Mouse (Mus musculus) heart, adult 2 months (tissue): Measurements from ENCODE around the gene Catsperz. TPM values are rescaled to one million over a fixed set of nuclear protein-coding genes. Genes with fewer than 3 reads are reported as not detected.
A peak's percentile ranks its signal among the peaks of the same experiment; 100 is the strongest.

Experiments used
- DNase-seq, 2 experiments: peaks; one replicate each; pipeline ENCODE4 v3.0.0; 2021
- H3K27ac ChIP-seq: fragments of 200-600 bp; 2 replicates; pipeline ENCODE4 v1.8.1; 2022
- H3K27me3 ChIP-seq: fragments of 200-500 bp; 2 replicates; pipeline ENCODE4 v1.6.1; 2012; ENCODE audit warnings: mild to moderate bottlenecking, low read length, inconsistent platforms, mixed read lengths; ENCODE audit not compliant: control insufficient read depth, insufficient read depth
- H3K36me3 ChIP-seq: fragments of 200-500 bp; 2 replicates; pipeline ENCODE4 v1.6.1; 2012; ENCODE audit warnings: low read length, inconsistent platforms; ENCODE audit not compliant: control insufficient read depth, insufficient read depth
- H3K4me1 ChIP-seq: fragments of 200-500 bp; 2 replicates; pipeline ENCODE4 v1.6.1; 2011; ENCODE audit warnings: low read length; ENCODE audit not compliant: control insufficient read depth, insufficient read depth
- H3K4me3 ChIP-seq: fragments of 200-600 bp; 2 replicates; pipeline ENCODE4 v1.8.1; 2022
- H3K79me2 ChIP-seq: fragments of 200-500 bp; replicated peaks from 2 replicates; pipeline ENCODE4 v1.6.1; 2012; ENCODE audit warnings: mild to moderate bottlenecking, inconsistent platforms, low read length, moderate library complexity, mixed read lengths; ENCODE audit not compliant: control insufficient read depth, insufficient read depth
- H3K9ac ChIP-seq: fragments of 200-500 bp; 2 replicates; pipeline ENCODE4 v1.6.1; 2012; ENCODE audit warnings: low read depth, mild to moderate bottlenecking, control low read depth, inconsistent platforms, low read length, mixed read lengths
- CTCF ChIP-seq: fragments of 200-600 bp; IDR thresholded peaks from 2 replicates; pipeline ENCODE4 v1.8.1; 2022; ENCODE audit warnings: antibody characterized with exemption, mild to moderate bottlenecking, moderate library complexity
- EP300 ChIP-seq: fragments of 200-500 bp; IDR thresholded peaks from 2 replicates; pipeline ENCODE4 v1.6.1; 2011; ENCODE audit warnings: low read depth, low read length, control low read depth; ENCODE audit not compliant: insufficient read depth
- POLR2A ChIP-seq: fragments of 200-500 bp; IDR thresholded peaks from 2 replicates; pipeline ENCODE4 v1.6.1; 2011; ENCODE audit warnings: mild to moderate bottlenecking, low read depth, low read length, control low read depth; ENCODE audit not compliant: insufficient read depth
- WGBS: fragments of 180-500 bp; shearing (Covaris S2); methylation state at CpG from one replicate; pipeline ENCODE4 v1.1.7; 2018; 5-methylcytosine and 5-hydroxymethylcytosine counted together
- intact Hi-C: fragments of 180-260 bp; cut with DNase I; formaldehyde crosslinking; loops from one replicate; pipeline ENCODE4 v1.15.1; 2025
- polyA plus RNA-seq: library from polyadenylated mRNA; depleted of rRNA; stranded (reverse); fragments of >200 nt; gene quantifications from 2 replicates; pipeline ENCODE4 v1.2.3, GENCODE M21; 2012
- total RNA-seq, 2 experiments: library from RNA; stranded (reverse); gene quantifications; 2 replicates each; pipeline ENCODE4 v1.2.3; 2021

Catsperz gene
- total and polyA plus RNA-seq, 3 experiments, result 0.23 TPM; not detected in 2

DNA sequence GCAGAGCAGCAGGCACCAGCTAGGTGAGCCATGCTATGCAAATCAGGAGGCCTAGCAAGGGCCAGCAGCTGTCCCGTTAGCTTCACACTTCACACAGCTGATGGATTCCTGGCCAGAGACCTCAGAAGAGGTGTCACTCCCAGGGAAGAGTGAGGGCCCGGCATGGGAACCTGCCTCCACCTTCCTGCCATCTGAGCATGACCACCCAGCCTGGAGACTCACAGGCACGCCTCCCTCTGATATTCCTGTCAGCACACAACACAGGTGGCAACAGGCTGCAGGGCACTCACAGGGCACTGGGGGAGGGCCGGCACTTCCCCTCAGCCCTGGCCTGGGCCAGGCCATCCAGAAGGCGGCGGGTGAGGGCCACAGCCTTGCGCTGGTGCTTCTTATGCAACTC is 30.2 kb upstream of the Catsperz start:
- Histone ChIP-seq H3K4me3 (no peak overlapping the region), H3K27ac (peak overlapping the region; percentile 7; the same call in 1 of the 2 replicates), H3K27me3 (no peaks in the 10 kb centered on the region), H3K4me1 (peaks cover 7% of the 10 kb centered on the region), H3K36me3 (no peaks in the 10 kb centered on the region), H3K79me2 (no peaks in the 10 kb centered on the region), H3K9ac (no peak overlapping the region)
- WGBS, result 64% methylated on average over 7 of the region's 7 CpGs
- intact Hi-C loops, result no loop called here
- TF ChIP-seq POLR2A (no peak), CTCF (peak; percentile 22), EP300 (0 out of 2 replicates have a peak, but pooled peaks have one; percentile 29)
- peak in 1 of 2 experiments; percentile 49 for DNase-seq

DNA sequence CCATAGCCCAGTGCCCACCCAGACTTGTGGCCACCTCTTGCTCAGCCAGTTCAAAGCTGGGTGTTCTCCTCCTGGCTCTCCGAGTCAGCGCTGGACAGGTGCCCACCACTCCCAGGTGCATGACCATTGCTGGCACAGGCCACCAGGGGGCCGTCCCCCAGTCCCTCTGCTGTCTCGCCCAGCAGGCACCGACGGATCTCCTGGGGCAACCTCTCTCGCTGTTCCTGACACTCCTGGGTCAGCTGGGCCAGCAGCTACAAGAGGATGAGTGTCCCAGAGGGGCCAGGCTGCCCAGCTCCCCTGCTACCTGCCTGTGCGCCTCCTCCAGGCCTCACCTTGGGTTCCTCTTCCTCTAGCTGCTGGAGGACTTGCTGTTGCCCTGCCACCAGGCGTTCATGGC is 28.9 kb upstream of the Catsperz start:
- H3K27me3 ChIP-seq, result no peaks in the 10 kb centered on the region
- H3K9ac ChIP-seq, result no peak overlapping the region
- DNase-seq, result peak; percentile 54 to 60
- no peaks in the 10 kb centered on the region for H3K36me3 ChIP-seq
- no peak for TF ChIP-seq POLR2A
- TF ChIP-seq CTCF, result peak; percentile 58
- TF ChIP-seq EP300, result no peak
- intact Hi-C loops, result no loop called here
- no peaks in the 10 kb centered on the region for H3K79me2 ChIP-seq
- H3K27ac ChIP-seq, result no peak overlapping the region
- H3K4me3 ChIP-seq, result no peak overlapping the region
- peaks cover 7% of the 10 kb centered on the region for H3K4me1 ChIP-seq
- WGBS, result 40% methylated on average over 9 of the region's 9 CpGs

DNA sequence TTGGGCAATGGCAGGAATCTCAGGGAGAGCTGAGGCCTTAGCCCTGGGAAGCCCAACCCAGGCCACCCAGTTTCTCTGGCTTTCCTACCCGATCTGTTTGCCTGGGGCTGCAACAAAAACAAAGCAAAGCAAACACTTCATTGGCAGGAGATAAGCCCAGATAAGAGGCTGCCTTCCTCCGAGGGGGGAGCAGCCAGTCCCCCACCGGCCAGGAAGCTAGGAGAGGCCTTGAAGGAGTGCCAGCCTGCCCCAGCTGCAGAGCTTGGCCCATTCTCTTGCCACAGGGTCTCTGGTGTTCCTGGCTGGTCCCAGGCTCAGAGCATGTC is 27.5 kb upstream of the Catsperz start:
- Histone ChIP-seq H3K79me2 (no peaks in the 10 kb centered on the region), H3K27me3 (no peaks in the 10 kb centered on the region), H3K4me1 (peaks cover 7% of the 10 kb centered on the region), H3K9ac (peak overlapping the region; percentile 69), H3K36me3 (no peaks in the 10 kb centered on the region), H3K27ac (peak overlapping the region; percentile 97), H3K4me3 (peak overlapping the region; percentile 67)
- 5% methylated on average over 3 of the region's 3 CpGs for WGBS
- no peak for TF ChIP-seq CTCF
- TF ChIP-seq POLR2A, result peak; percentile 83
- peak; percentile 5; the same call in 1 of the 2 replicates for TF ChIP-seq EP300
- peak; percentile 65 to 75 for DNase-seq
- intact Hi-C loops, result loop anchor here (1.0 to 2.0 kb wide), 2 partner anchors 14 to 16 kb away; no protein-coding TSS in a partner anchor

DNA sequence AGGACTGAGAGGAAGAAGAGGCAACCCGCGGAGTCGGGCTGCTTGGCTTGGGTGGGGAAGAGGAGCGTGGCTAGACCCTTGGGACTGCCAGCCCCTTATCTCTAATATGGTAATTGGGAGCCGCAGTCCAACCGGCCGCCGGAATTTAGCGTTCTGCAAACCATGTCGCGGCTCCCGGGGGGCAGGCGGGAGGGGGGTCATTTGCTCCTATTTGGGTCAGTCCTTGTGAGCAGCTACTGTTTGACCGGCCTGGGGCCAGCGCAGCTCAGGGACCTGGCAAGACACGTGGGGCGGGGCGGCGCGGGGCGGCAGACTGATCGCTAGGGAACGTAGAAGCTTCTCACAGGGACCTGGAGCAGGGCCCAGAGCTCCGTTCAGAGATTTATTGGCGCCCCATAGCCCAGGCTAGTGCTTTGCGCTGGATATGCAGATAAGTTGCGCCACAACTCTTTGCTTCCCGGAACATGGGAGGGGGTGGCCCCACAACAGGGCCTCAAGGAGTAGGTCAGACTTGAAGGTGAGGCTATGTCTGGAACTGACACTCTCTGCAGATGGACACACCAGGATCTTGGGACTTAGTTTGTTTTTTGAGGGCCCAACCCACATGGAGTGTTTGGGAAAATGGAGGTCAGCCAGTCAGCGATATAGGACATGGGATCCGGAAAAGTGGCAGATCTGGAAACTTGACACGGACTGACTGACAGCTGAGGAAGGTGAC is 27.0 kb upstream of the Catsperz start:
- TF ChIP-seq EP300, result 0 out of 2 replicates have a peak, but pooled peaks have one; percentile 18
- no peak for TF ChIP-seq CTCF
- intact Hi-C loops, result loop anchor here (1.0 to 2.0 kb wide), 4 partner anchors 10 to 28 kb away; partner anchors contain the start of gene Gpr137
- Histone ChIP-seq H3K9ac (peak overlapping the region; percentile 69), H3K4me3 (peak overlapping the region; percentile 67), H3K79me2 (no peaks in the 10 kb centered on the region), H3K27me3 (no peaks in the 10 kb centered on the region), H3K27ac (peak overlapping the region; percentile 97), H3K36me3 (no peaks in the 10 kb centered on the region), H3K4me1 (peaks cover 7% of the 10 kb centered on the region)
- under 1% methylated on average over 31 of the region's 31 CpGs for WGBS
- DNase-seq, result peak; percentile 89 to 92

DNA sequence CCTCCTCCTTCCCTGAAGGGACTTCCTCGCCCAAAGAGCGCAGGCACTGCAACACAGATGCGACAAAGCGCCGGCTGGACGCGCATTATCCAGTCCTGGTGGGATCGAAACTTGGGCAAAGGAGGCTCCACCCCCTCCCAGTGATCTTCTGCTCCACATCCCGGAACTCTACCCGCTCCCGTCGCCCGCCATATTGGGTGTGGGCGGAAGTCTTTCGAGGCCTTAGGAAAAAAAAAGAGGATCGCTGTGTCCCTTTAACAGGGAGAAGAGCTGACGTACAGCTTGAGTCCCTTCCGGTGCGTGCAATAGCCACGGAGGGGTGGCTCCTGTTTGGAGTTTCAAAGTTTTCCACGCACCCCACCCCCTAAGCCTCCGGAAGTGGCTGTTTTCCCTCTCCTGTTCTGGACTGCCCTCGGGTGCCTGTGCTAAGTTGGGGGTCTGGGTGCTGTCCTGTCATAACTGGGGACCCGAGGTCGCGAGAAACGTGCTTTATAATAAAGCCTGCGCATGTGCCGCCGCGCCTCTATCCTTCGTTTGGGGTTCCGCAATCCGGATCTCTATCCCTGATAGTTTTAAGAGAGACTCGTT is 26.3 kb upstream of the Catsperz start:
- under 1% methylated on average over 35 of the region's 35 CpGs for WGBS
- TF ChIP-seq EP300 (peak; percentile 97), POLR2A (peak; percentile 85), CTCF (no peak)
- Histone ChIP-seq H3K4me3 (peak overlapping the region; percentile 67), H3K27me3 (no peaks in the 10 kb centered on the region), H3K9ac (peak overlapping the region; percentile 88), H3K36me3 (no peaks in the 10 kb centered on the region), H3K27ac (peak overlapping the region; percentile 97), H3K4me1 (peaks cover 7% of the 10 kb centered on the region), H3K79me2 (no peaks in the 10 kb centered on the region)
- intact Hi-C loops, result loop anchor here (1.0 kb wide), 2 partner anchors 9 to 27 kb away; partner anchors contain the start of gene Gpr137
- DNase-seq, result peak; percentile 95 to 98
